Mouse (Mus musculus) kidney, postnatal 4 days (tissue): ENCODE data around the gene Ncoa5.

ENCODE experiments used
- DNase-seq, 2 experiments: peaks; one replicate each; pipeline ENCODE4 v3.0.0; 2021; ENCODE audit warnings: mixed read lengths in 2 of 2

Ncoa5 gene

GRCm38 (mm10) chr2:164953224-164953623 lies 81.4 kb downstream of the Ncoa5 start:
- peak; percentile 90 to 91 for DNase-seq

- DNase-seq: peak in 1 of 2 experiments; percentile 28
Measured at GRCm38 (mm10) chr2:164952448-164952847, 82.2 kb downstream of the Ncoa5 start.

- DNase-seq: no peak
Measured at GRCm38 (mm10) chr2:164951745-164952144, 82.9 kb downstream of the Ncoa5 start.

- peak in 1 of 2 experiments; percentile 31 for DNase-seq
Measured at GRCm38 (mm10) chr2:164950501-164950900, 84.2 kb downstream of the Ncoa5 start.
